Mouse (Mus musculus) lung, embryonic 14.5 days (tissue): ENCODE measurements around the gene Eloa. TPM values are rescaled to one million over a fixed set of nuclear protein-coding genes. Genes with fewer than 3 reads are reported as not detected.
"Not testable (repeated sequence)": the region's sequence is repeated elsewhere in the genome, so short reads cannot be mapped to it uniquely, and the experiment has no call there.

Experiments
- ATAC-seq: fragments of 200-750 bp; cut with Nextera tagmentation; 2 replicates; pipeline ENCODE4 v1.8.0; 2017; ENCODE audit warnings: mild to moderate bottlenecking, moderate TSS enrichment, moderate library complexity; ENCODE audit not compliant: insufficient read depth
- DNase-seq: peaks from one replicate; pipeline ENCODE4 v3.0.0-alpha.2; 2015
- H3K27ac ChIP-seq: fragments of 300-500 bp; sonication (generic); 2 replicates; pipeline ENCODE4 v1.5.1; 2014; ENCODE audit warnings: low read depth, mild to moderate bottlenecking, moderate library complexity
- H3K27me3 ChIP-seq: fragments of 300-500 bp; sonication (generic); 2 replicates; pipeline ENCODE4 v1.6.1; 2014; ENCODE audit warnings: low read length, control low read depth; ENCODE audit not compliant: insufficient read depth
- H3K36me3 ChIP-seq: fragments of 300-500 bp; sonication (generic); 2 replicates; pipeline ENCODE4 v1.6.1; 2014; ENCODE audit warnings: control low read depth; ENCODE audit not compliant: insufficient read depth
- H3K4me1 ChIP-seq: fragments of 300-500 bp; sonication (generic); 2 replicates; pipeline ENCODE4 v1.6.1; 2014; ENCODE audit warnings: antibody characterized with exemption, control low read depth; ENCODE audit not compliant: insufficient read depth
- H3K4me2 ChIP-seq: fragments of 300-500 bp; sonication (generic); 2 replicates; pipeline ENCODE4 v1.6.1; 2014; ENCODE audit warnings: mild to moderate bottlenecking
- H3K4me3 ChIP-seq: fragments of 300-500 bp; sonication (generic); 2 replicates; pipeline ENCODE4 v1.5.1; 2014; ENCODE audit warnings: low read depth, low read length
- H3K9ac ChIP-seq: fragments of 300-500 bp; sonication (generic); 2 replicates; pipeline ENCODE4 v1.6.1; 2014
- H3K9me3 ChIP-seq: fragments of 300-500 bp; sonication (generic); 2 replicates; pipeline ENCODE4 v1.6.1; 2016; ENCODE audit warnings: low read depth, low read length, control low read depth
- CTCF ChIP-seq: IDR thresholded peaks from 2 replicates; pipeline ENCODE4 v1.5.1; 2016; ENCODE audit warnings: antibody characterized with exemption, low read depth
- WGBS: fragments of 180-500 bp; shearing (Covaris S2); extraction: QIAGEN DNeasy Blood & Tissue Kit; methylation state at CpG from one replicate; pipeline ENCODE4 v1.1.7; 2014; 5-methylcytosine and 5-hydroxymethylcytosine counted together
- polyA plus RNA-seq: library from polyadenylated mRNA; unstranded; fragments of >200 nt; fragmentation: Nextera tagmentation; extraction: Ambion mirVana; gene quantifications from 2 replicates; pipeline ENCODE4 v1.2.1, GENCODE M21; 2014

Gene Eloa
- 41.8 and 42.5 TPM in 2 replicates for polyA plus RNA-seq

- H3K9ac ChIP-seq: peak within 1 kb of the TSS; percentile 96
- no peak for TF ChIP-seq CTCF
- WGBS: under 1% methylated on average over 39 of the region's 48 CpGs
- no peaks in the 10 kb centered on the region for H3K9me3 ChIP-seq
- 0 out of 2 replicates have a peak, but pooled peaks cover 2% of the 10 kb centered on the region for H3K4me1 ChIP-seq
- H3K4me2 ChIP-seq: peak within 1 kb of the TSS; percentile 86
- ATAC-seq (peak; percentile 99), DNase-seq (peak; percentile 100)
- peak within 1 kb of the TSS; percentile 76 for H3K27ac ChIP-seq
- peak within 1 kb of the TSS; percentile 98 for H3K4me3 ChIP-seq
- H3K27me3 ChIP-seq: no peaks in the 10 kb centered on the region
- H3K36me3 ChIP-seq: no peaks in the 10 kb centered on the region
Observed at GRCm38 (mm10) chr4:136021549-136022047, at the start of gene Eloa. Gene Eloa, minus strand, starts transcription at chr4:136021763.

DNA sequence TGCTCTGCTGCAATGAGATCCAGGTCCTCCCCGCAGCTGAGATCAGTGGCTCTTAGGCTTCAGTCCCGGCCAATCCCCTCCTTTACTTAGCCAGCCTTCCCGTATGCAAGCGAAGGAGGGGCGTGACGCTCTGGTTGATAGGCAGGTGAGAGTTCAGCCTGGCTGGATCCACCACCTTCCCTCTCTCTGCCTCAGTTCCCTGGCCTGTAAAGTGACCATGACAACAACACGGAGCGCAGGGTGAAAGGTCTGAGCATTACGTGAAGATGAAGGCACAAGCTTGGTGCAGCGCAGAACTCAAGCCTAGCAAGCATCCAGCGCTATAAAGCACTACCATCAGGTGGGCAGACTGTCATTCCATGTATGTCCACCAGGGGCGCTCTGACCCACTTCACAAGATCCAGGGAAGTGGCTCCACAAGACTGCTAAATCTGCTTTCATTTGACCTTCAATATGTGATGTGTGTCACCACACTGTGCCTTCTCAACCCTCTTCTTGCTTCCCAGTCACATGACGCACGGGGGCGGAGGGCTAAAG lies 49.7 kb upstream of the Eloa start:
- DNase-seq (peak; percentile 92), ATAC-seq (peak; percentile 71)
- Histone ChIP-seq H3K9ac (no peak overlapping the region), H3K4me1 (no peaks in the 10 kb centered on the region), H3K4me3 (no peak overlapping the region; the same call in 1 of the 2 replicates), H3K36me3 (no peaks in the 10 kb centered on the region), H3K9me3 (no peaks in the 10 kb centered on the region), H3K27me3 (no peaks in the 10 kb centered on the region), H3K27ac (no peak overlapping the region), H3K4me2 (peak overlapping the region; percentile 38)
- peak; percentile 99 for TF ChIP-seq CTCF
- WGBS: 4% methylated on average over 15 of the region's 15 CpGs

DNA sequence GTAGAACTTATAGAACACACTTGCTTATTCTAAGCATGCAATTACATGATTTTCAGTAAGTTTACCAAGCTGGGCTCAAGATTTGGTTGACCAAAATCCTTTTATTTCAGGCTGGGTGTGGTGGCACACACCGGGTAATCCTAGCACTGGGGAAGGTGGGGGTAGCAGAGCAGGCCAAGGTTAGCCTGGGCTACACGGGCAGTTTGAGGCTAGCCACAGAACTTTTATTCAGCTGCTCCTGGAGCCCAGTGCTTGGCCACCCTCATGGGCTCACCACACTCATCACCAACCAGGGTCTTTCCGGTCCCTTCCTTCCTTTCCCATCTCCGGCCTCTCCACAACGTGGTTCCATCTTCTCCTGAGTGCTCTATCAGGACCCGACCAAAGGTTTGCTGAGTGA lies 49.0 kb upstream of the Eloa start:
- Histone ChIP-seq H3K4me3 (no peak overlapping the region), H3K4me2 (no peak overlapping the region), H3K27me3 (no peaks in the 10 kb centered on the region), H3K27ac (peak overlapping the region; percentile 40; the same call in 1 of the 2 replicates), H3K9ac (no peak overlapping the region), H3K9me3 (no peaks in the 10 kb centered on the region), H3K4me1 (no peaks in the 10 kb centered on the region), H3K36me3 (no peaks in the 10 kb centered on the region)
- no peak for TF ChIP-seq CTCF
- WGBS: 55% methylated on average over 6 of the region's 6 CpGs
- ATAC-seq (0 out of 2 replicates have a peak, but pooled peaks have one; percentile 23), DNase-seq (no peak)

GRCm38 (mm10) chr4:136069954-136070353 lies 48.4 kb upstream of the Eloa start:
- ATAC-seq (peak; percentile 75), DNase-seq (peak; percentile 94)
- Histone ChIP-seq H3K4me2 (no peak overlapping the region), H3K9me3 (no peaks in the 10 kb centered on the region), H3K4me1 (no peaks in the 10 kb centered on the region), H3K27me3 (no peaks in the 10 kb centered on the region), H3K36me3 (no peaks in the 10 kb centered on the region), H3K27ac (peak overlapping the region; percentile 40; the same call in 1 of the 2 replicates), H3K9ac (no peak overlapping the region), H3K4me3 (no peak overlapping the region)
- TF ChIP-seq CTCF: peak; percentile 99
- under 1% methylated on average over 18 of the region's 18 CpGs for WGBS

DNA sequence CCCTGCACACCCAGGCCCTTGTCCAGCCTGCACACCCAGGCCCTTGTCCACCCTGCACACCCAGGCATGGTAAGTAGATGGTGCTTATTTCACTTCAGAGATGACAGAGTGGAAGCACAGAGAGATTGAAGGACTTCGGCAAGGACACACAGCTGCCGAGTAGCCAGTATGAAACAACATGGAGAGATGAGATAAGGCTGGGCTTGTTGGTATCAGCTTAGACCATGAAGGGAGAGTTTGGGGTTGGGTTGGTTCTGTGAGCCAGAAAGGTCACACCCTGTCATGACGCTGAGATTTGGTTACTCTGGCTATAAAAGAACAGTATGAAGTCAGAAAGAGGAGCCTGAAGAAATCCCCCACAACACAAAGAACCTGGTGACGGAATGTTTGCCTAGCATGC lies 47.8 kb upstream of the Eloa start:
- no peak for DNase-seq
- Histone ChIP-seq H3K9me3 (no peaks in the 10 kb centered on the region), H3K9ac (no peak overlapping the region), H3K4me2 (no peak overlapping the region), H3K4me3 (no peak overlapping the region), H3K27ac (no peak overlapping the region), H3K27me3 (no peaks in the 10 kb centered on the region), H3K36me3 (no peaks in the 10 kb centered on the region), H3K4me1 (no peaks in the 10 kb centered on the region)
- ATAC-seq: no peak
- 58% methylated on average over 4 of the region's 4 CpGs for WGBS
- TF ChIP-seq CTCF: no peak

- Histone ChIP-seq H3K36me3 (no peaks in the 10 kb centered on the region), H3K9ac (no peak overlapping the region), H3K4me1 (no peaks in the 10 kb centered on the region), H3K27ac (no peak overlapping the region), H3K4me2 (no peak overlapping the region), H3K27me3 (no peaks in the 10 kb centered on the region), H3K4me3 (no peak overlapping the region), H3K9me3 (no peaks in the 10 kb centered on the region)
- DNase-seq: no peak
- TF ChIP-seq CTCF: no peak
- ATAC-seq: no peak
- 90% methylated on average over 4 of the region's 4 CpGs for WGBS
Observed at GRCm38 (mm10) chr4:136063143-136063542, 41.6 kb upstream of the Eloa start.

GRCm38 (mm10) chr4:136059800-136060488 lies 38.4 kb upstream of the Eloa start:
- not testable (repeated sequence) for H3K36me3 ChIP-seq, H3K9ac ChIP-seq, H3K27ac ChIP-seq, H3K27me3 ChIP-seq, ATAC-seq, H3K4me2 ChIP-seq, H3K4me1 ChIP-seq, H3K4me3 ChIP-seq, H3K9me3 ChIP-seq
- 54% methylated on average over 9 of the region's 9 CpGs for WGBS
- DNase-seq: peak; percentile 55
